Mouse (Mus musculus) midbrain, embryonic 13.5 days (tissue): ENCODE results near the gene Idua. TPM values are rescaled to one million over a fixed set of nuclear protein-coding genes. Genes with fewer than 3 reads are reported as not detected.
A peak's percentile ranks its signal among the peaks of the same experiment; 100 is the strongest.

Experiments
- ATAC-seq: fragments of 200-750 bp; cut with Nextera tagmentation; 2 replicates; pipeline ENCODE4 v1.8.0; 2017; ENCODE audit warnings: mild to moderate bottlenecking, moderate TSS enrichment, moderate library complexity
- H3K27ac ChIP-seq: fragments of 300-500 bp; sonication (generic); 2 replicates; pipeline ENCODE4 v1.5.1; 2015; ENCODE audit warnings: inconsistent platforms, mild to moderate bottlenecking, moderate library complexity
- H3K27me3 ChIP-seq: fragments of 300-500 bp; sonication (generic); 2 replicates; pipeline ENCODE4 v1.6.1; 2015; ENCODE audit warnings: mild to moderate bottlenecking, inconsistent platforms
- H3K36me3 ChIP-seq: fragments of 300-500 bp; sonication (generic); 2 replicates; pipeline ENCODE4 v1.6.1; 2015; ENCODE audit warnings: mild to moderate bottlenecking, inconsistent platforms
- H3K4me1 ChIP-seq: fragments of 300-500 bp; sonication (generic); replicated peaks from 2 replicates; pipeline ENCODE4 v1.6.1; 2015; ENCODE audit warnings: inconsistent platforms
- H3K4me2 ChIP-seq: fragments of 300-500 bp; sonication (generic); replicated peaks from 2 replicates; pipeline ENCODE4 v1.6.1; 2015; ENCODE audit warnings: moderate library complexity, mild to moderate bottlenecking, inconsistent platforms
- H3K4me3 ChIP-seq: fragments of 300-500 bp; sonication (generic); replicated peaks from 2 replicates; pipeline ENCODE4 v1.5.1; 2015; ENCODE audit warnings: mild to moderate bottlenecking, inconsistent platforms
- H3K9ac ChIP-seq: fragments of 300-500 bp; sonication (generic); replicated peaks from 2 replicates; pipeline ENCODE4 v1.6.1; 2015; ENCODE audit warnings: mild to moderate bottlenecking, inconsistent platforms
- H3K9me3 ChIP-seq: fragments of 300-500 bp; sonication (generic); 2 replicates; pipeline ENCODE4 v1.6.1; 2016; ENCODE audit warnings: mild to moderate bottlenecking, inconsistent platforms
- WGBS: fragments of 180-500 bp; shearing (Covaris S2); methylation state at CpG from one replicate; pipeline ENCODE4 v1.1.7; 2015; 5-methylcytosine and 5-hydroxymethylcytosine counted together
- polyA plus RNA-seq: library from polyadenylated mRNA; unstranded; fragments of >200 nt; fragmentation: Nextera tagmentation; extraction: Ambion mirVana; gene quantifications from 2 replicates; pipeline ENCODE4 v1.2.1, GENCODE M21; 2015

Idua gene
- polyA plus RNA-seq, 1 experiment from 2014 or later, result 10.6 TPM

DNA sequence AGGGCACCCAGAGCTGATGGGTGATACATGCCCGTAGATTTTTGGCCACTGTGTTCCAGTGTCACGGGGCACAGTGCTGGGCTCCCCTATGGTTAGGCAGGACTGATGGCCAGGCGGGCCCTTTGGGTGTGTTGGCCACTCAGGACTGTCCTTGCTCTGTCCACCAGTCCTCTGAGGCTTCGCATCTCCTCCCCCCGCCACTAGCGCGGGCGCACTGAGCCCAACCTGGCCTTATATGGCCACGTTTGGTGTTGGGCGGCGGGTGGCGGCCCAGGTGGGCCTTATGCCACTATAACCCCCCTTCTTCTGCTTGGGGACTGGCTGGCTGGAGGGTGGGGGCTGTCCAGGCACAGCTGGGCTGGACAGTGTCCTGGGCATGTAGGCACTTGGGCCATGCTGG is 35.7 kb downstream of the Idua start:
- H3K4me1 ChIP-seq, result peaks cover 34% of the 10 kb centered on the region
- no peaks in the 10 kb centered on the region for H3K36me3 ChIP-seq
- H3K27me3 ChIP-seq, result peaks cover 24% of the 10 kb centered on the region
- no peaks in the 10 kb centered on the region for H3K9me3 ChIP-seq
- 92% methylated on average over 12 of the region's 12 CpGs for WGBS
- H3K4me3 ChIP-seq, result no peak overlapping the region
- ATAC-seq, result no peak
- H3K27ac ChIP-seq, result no peak overlapping the region
- no peak overlapping the region for H3K4me2 ChIP-seq
- no peak overlapping the region for H3K9ac ChIP-seq

GRCm38 (mm10) chr5:108696542-108696941 is 36.4 kb downstream of the Idua start:
- Histone ChIP-seq H3K4me1 (peaks cover 34% of the 10 kb centered on the region), H3K9ac (no peak overlapping the region), H3K27ac (no peak overlapping the region), H3K9me3 (no peaks in the 10 kb centered on the region), H3K27me3 (peaks cover 22% of the 10 kb centered on the region), H3K4me3 (no peak overlapping the region), H3K36me3 (no peaks in the 10 kb centered on the region), H3K4me2 (no peak overlapping the region)
- WGBS, result 86% methylated on average over 3 of the region's 3 CpGs
- no peak for ATAC-seq

- Histone ChIP-seq H3K4me2 (no peak overlapping the region), H3K4me1 (peaks cover 31% of the 10 kb centered on the region), H3K36me3 (no peaks in the 10 kb centered on the region), H3K27me3 (peaks cover 14% of the 10 kb centered on the region), H3K9me3 (no peaks in the 10 kb centered on the region), H3K4me3 (no peak overlapping the region), H3K9ac (no peak overlapping the region), H3K27ac (peak overlapping the region; percentile 22; the same call in 1 of the 2 replicates)
- ATAC-seq, result no peak
- 10% methylated on average over 4 of the region's 4 CpGs for WGBS
Observed at GRCm38 (mm10) chr5:108697341-108697753, 37.2 kb downstream of the Idua start.

DNA sequence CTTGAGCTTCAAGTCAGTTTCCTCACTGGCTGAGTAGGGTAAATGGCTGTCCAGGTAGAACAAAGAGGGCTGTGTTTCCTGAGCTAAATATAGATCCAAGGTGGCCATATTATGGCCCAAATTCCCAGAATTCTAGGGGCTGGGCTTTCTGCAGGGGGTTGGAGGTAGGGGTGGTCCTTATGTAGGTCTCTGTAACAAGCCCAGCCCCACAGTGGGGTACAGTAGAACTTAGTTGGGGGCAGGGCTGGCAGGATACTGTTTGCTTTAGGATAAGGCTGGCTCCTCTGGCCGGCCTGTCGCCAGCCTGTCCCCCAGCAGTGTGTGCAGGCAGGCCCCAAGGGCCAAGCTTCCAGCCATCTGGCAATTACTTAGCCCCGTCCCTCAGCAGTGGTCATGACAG is 40.2 kb downstream of the Idua start:
- Histone ChIP-seq H3K27me3 (0 out of 2 replicates have a peak, but pooled peaks cover under 1% of the 10 kb centered on the region), H3K4me1 (peaks cover 21% of the 10 kb centered on the region), H3K9me3 (no peaks in the 10 kb centered on the region), H3K4me3 (no peak overlapping the region), H3K4me2 (no peak overlapping the region), H3K36me3 (peaks cover 12% of the 10 kb centered on the region), H3K9ac (no peak overlapping the region), H3K27ac (no peak overlapping the region)
- ATAC-seq, result no peak
- WGBS, result 64% methylated on average over 3 of the region's 3 CpGs

- H3K4me3 ChIP-seq, result no peak overlapping the region
- ATAC-seq, result no peak
- H3K4me1 ChIP-seq, result peaks cover 16% of the 10 kb centered on the region
- H3K27ac ChIP-seq, result no peak overlapping the region
- peaks cover 24% of the 10 kb centered on the region for H3K36me3 ChIP-seq
- no peak overlapping the region for H3K9ac ChIP-seq
- 76% methylated on average over 10 of the region's 10 CpGs for WGBS
- H3K9me3 ChIP-seq, result no peaks in the 10 kb centered on the region
- H3K4me2 ChIP-seq, result no peak overlapping the region
- H3K27me3 ChIP-seq, result no peaks in the 10 kb centered on the region
Observed at GRCm38 (mm10) chr5:108701341-108702021, 41.4 kb downstream of the Idua start.

DNA sequence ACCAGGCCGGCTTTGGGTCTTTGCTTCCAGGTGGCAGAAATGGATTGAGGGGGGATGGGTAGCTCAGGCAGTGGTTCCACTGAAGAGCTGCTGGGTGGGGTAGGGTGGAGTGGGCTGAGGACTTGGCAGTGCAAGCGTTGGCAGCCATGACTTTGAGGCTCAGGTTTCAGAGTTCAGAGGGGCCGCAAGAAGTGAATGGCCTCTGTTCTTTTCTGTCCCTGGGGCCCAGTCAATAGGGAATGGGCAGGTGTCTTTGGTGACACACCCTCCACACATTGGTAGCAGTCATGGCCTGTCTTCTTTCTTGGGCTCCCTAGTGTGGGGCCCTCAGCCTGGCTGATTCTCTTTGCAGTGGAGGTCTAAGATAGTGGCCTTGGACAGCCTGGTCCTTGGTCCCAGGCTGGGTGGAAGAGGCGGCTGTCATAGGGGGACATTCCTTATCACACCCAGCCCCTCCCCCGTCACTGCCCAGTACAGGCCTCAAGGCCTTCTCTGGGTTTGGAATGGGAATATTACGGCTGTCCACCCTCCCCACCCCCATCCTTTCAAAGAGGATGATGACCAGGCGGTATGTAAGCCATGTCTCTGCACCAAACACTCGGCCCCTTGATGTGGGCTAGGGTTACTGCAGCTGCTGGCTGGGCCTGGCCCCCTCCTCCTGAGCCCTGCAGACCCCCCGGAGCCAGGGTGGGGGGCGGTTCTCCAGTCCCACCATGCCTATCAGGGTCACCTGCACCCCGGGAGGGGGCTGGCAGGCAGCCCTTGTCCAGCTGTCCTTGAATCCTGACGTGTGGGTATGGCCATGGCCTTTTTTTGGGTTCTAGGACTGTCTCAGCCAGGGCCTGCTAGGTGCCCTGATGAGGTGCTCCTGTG is 43.9 kb downstream of the Idua start:
- H3K9ac ChIP-seq, result no peak overlapping the region
- H3K4me1 ChIP-seq, result peaks cover 4% of the 10 kb centered on the region; the same call in 1 of the 2 replicates
- H3K4me2 ChIP-seq, result no peak overlapping the region
- no peaks in the 10 kb centered on the region for H3K27me3 ChIP-seq
- H3K36me3 ChIP-seq, result peaks cover 25% of the 10 kb centered on the region
- WGBS, result 89% methylated on average over 12 of the region's 12 CpGs
- no peak for ATAC-seq
- no peak overlapping the region for H3K4me3 ChIP-seq
- no peak overlapping the region for H3K27ac ChIP-seq
- no peaks in the 10 kb centered on the region for H3K9me3 ChIP-seq

DNA sequence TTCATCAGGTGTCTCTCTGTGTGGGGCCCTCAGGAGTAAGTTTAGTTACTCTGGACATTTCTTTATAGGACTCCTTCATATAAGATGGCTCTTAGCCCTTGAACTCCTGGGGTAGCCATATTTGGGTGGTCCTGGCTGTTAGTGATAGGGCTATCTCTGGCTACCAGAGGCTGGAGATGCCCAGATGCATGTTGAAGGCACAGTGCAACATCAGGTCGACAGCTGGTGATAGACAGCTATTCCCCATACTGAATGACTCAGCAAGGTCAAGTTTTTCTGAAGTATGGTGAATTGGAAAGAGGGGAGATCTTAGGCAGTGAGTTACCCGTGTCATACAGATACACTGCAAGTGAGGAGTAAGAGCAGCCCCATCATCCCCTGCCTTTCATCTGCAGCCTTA is 47.6 kb downstream of the Idua start:
- Histone ChIP-seq H3K27me3 (no peaks in the 10 kb centered on the region), H3K4me2 (no peak overlapping the region), H3K27ac (no peak overlapping the region), H3K4me3 (no peak overlapping the region), H3K9ac (no peak overlapping the region), H3K36me3 (peaks cover 25% of the 10 kb centered on the region), H3K9me3 (no peaks in the 10 kb centered on the region), H3K4me1 (no peaks in the 10 kb centered on the region)
- 84% methylated on average over 2 of the region's 2 CpGs for WGBS
- ATAC-seq, result no peak

- H3K9me3 ChIP-seq, result no peaks in the 10 kb centered on the region
- no peaks in the 10 kb centered on the region for H3K4me1 ChIP-seq
- no peak overlapping the region for H3K4me2 ChIP-seq
- no peak overlapping the region for H3K9ac ChIP-seq
- H3K27me3 ChIP-seq, result no peaks in the 10 kb centered on the region
- H3K36me3 ChIP-seq, result peaks cover 21% of the 10 kb centered on the region
- no peak overlapping the region for H3K4me3 ChIP-seq
- ATAC-seq, result no peak
- WGBS, result 100% methylated on average over 1 of the region's 1 CpGs
- no peak overlapping the region for H3K27ac ChIP-seq
Observed at GRCm38 (mm10) chr5:108708419-108708818, 48.3 kb downstream of the Idua start.

- 0 out of 2 replicates have a peak, but pooled peaks have one; percentile 40 for ATAC-seq
- Histone ChIP-seq H3K9me3 (no peaks in the 10 kb centered on the region), H3K4me3 (no peak overlapping the region), H3K9ac (no peak overlapping the region), H3K27me3 (no peaks in the 10 kb centered on the region), H3K27ac (no peak overlapping the region), H3K4me1 (no peaks in the 10 kb centered on the region), H3K36me3 (peaks cover 21% of the 10 kb centered on the region), H3K4me2 (no peak overlapping the region)
- 70% methylated on average over 6 of the region's 6 CpGs for WGBS
Observed at GRCm38 (mm10) chr5:108708981-108709731, 49.0 kb downstream of the Idua start.

GRCm38 (mm10) chr5:108711968-108712367 is 51.8 kb downstream of the Idua start:
- no peaks in the 10 kb centered on the region for H3K27me3 ChIP-seq
- 85% methylated on average over 6 of the region's 6 CpGs for WGBS
- no peak overlapping the region for H3K4me2 ChIP-seq
- H3K36me3 ChIP-seq, result no peaks in the 10 kb centered on the region
- no peaks in the 10 kb centered on the region for H3K4me1 ChIP-seq
- H3K27ac ChIP-seq, result no peak overlapping the region
- no peak overlapping the region for H3K4me3 ChIP-seq
- H3K9me3 ChIP-seq, result no peaks in the 10 kb centered on the region
- no peak for ATAC-seq
- no peak overlapping the region for H3K9ac ChIP-seq

GRCm38 (mm10) chr5:108713096-108713495 is 53.0 kb downstream of the Idua start:
- H3K4me2 ChIP-seq, result no peak overlapping the region
- ATAC-seq, result no peak
- no peaks in the 10 kb centered on the region for H3K36me3 ChIP-seq
- 87% methylated on average over 2 of the region's 2 CpGs for WGBS
- no peaks in the 10 kb centered on the region for H3K27me3 ChIP-seq
- no peak overlapping the region for H3K4me3 ChIP-seq
- H3K27ac ChIP-seq, result no peak overlapping the region
- peaks cover 6% of the 10 kb centered on the region; the same call in 1 of the 2 replicates for H3K4me1 ChIP-seq
- H3K9ac ChIP-seq, result no peak overlapping the region
- no peaks in the 10 kb centered on the region for H3K9me3 ChIP-seq

- Histone ChIP-seq H3K27me3 (no peaks in the 10 kb centered on the region), H3K27ac (no peak overlapping the region), H3K36me3 (no peaks in the 10 kb centered on the region), H3K4me1 (peaks cover 6% of the 10 kb centered on the region; the same call in 1 of the 2 replicates), H3K9ac (no peak overlapping the region), H3K9me3 (no peaks in the 10 kb centered on the region), H3K4me2 (no peak overlapping the region), H3K4me3 (no peak overlapping the region)
- no peak for ATAC-seq
Observed at GRCm38 (mm10) chr5:108713691-108714090, 53.6 kb downstream of the Idua start.
